Mouse (Mus musculus): ENCODE measurements around the gene Olfr1204. TPM values are rescaled to one million over a fixed set of nuclear protein-coding genes. Genes with fewer than 3 reads are reported as not detected.

Gene Olfr1204
- polyA plus RNA-seq (2012; fragmentation: generic; extraction: Trizol), result not detected
- long read RNA-seq, experiment 1, result 0 reads
- long read RNA-seq, experiment 2, result 0 reads

GRCm38 (mm10) chr2:88848992-88849391, at the start of gene Olfr1204:
Gene Olfr1204 (plus strand): TSS chr2:88849292.
- Histone ChIP-seq H3K36me3 (ENCODE audit: control insufficient read depth, insufficient read depth) (no peaks in the 10 kb centered on the region), H3K79me2 (ENCODE audit: control insufficient read depth, insufficient read depth) (no peaks in the 10 kb centered on the region), H3K4me3 (ENCODE audit: insufficient read depth, poor library complexity, severe bottlenecking) (no peak within 1 kb of the TSS), H3ac (ENCODE audit: control insufficient read depth, insufficient read length, low read depth) (no peak within 1 kb of the TSS), H3K79me3 (ENCODE audit: low read depth) (no peaks in the 10 kb centered on the region), H3K27me3 (ENCODE audit: control insufficient read depth, insufficient read depth, insufficient read length) (no peaks in the 10 kb centered on the region)
- TF ChIP-seq FOSL1 (IDR thresholded peaks at IDR 0.05; ENCODE audit: insufficient read depth, low read length, poor library complexity, severe bottlenecking), result no peak
- TF ChIP-seq CEBPB (IDR thresholded peaks at IDR 0.05; ENCODE audit: low read depth), result no peak
- TF ChIP-seq MYOD1 (IDR thresholded peaks at IDR 0.05; ENCODE audit: control insufficient read depth, insufficient read length, low read depth), result no peak
- TF ChIP-seq CTCF (IDR thresholded peaks at IDR 0.05; ENCODE audit: control insufficient read depth, insufficient read depth, insufficient read length), result no peak
- TF ChIP-seq MAX (IDR thresholded peaks at IDR 0.05), result no peak
- TF ChIP-seq USF1 (IDR thresholded peaks at IDR 0.05; ENCODE audit: low read depth), result no peak
- no peak for TF ChIP-seq MYOG (IDR thresholded peaks at IDR 0.05; ENCODE audit: control insufficient read depth, extremely low read depth, insufficient read length)

GRCm38 (mm10) chr2:88814196-88814595, 34.9 kb upstream of the Olfr1204 start, which contains the start of gene Olfr1202:
Gene Olfr1202 (plus strand): TSS chr2:88814496.
- H3K27me3 ChIP-seq (ENCODE audit: control insufficient read depth, insufficient read depth, insufficient read length), result no peaks in the 10 kb centered on the region
- TF ChIP-seq USF1 (IDR thresholded peaks at IDR 0.05; ENCODE audit: low read depth) (no peak), CEBPB (IDR thresholded peaks at IDR 0.05; ENCODE audit: low read depth) (no peak), FOSL1 (IDR thresholded peaks at IDR 0.05; ENCODE audit: insufficient read depth, low read length, poor library complexity, severe bottlenecking) (no peak), CTCF (IDR thresholded peaks at IDR 0.05; ENCODE audit: control insufficient read depth, insufficient read depth, insufficient read length) (no peak), MYOD1 (IDR thresholded peaks at IDR 0.05; ENCODE audit: control insufficient read depth, insufficient read length, low read depth) (no peak), MYOG (IDR thresholded peaks at IDR 0.05; ENCODE audit: control insufficient read depth, extremely low read depth, insufficient read length) (no peak), MAX (IDR thresholded peaks at IDR 0.05) (no peak)
- H3ac ChIP-seq (ENCODE audit: control insufficient read depth, insufficient read length, low read depth), result no peak within 1 kb of the TSS

GRCm38 (mm10) chr2:88829437-88829836, 19.7 kb upstream of the Olfr1204 start, which contains the start of gene Olfr1205:
Gene Olfr1205 (plus strand): TSS chr2:88829737.
- H3K36me3 ChIP-seq (ENCODE audit: control insufficient read depth, insufficient read depth), result no peaks in the 10 kb centered on the region
- H3K79me3 ChIP-seq (ENCODE audit: low read depth), result no peaks in the 10 kb centered on the region
- TF ChIP-seq MYOG (IDR thresholded peaks at IDR 0.05; ENCODE audit: control insufficient read depth, extremely low read depth, insufficient read length) (no peak), MAX (IDR thresholded peaks at IDR 0.05) (no peak), FOSL1 (IDR thresholded peaks at IDR 0.05; ENCODE audit: insufficient read depth, low read length, poor library complexity, severe bottlenecking) (no peak), CEBPB (IDR thresholded peaks at IDR 0.05; ENCODE audit: low read depth) (no peak), CTCF (IDR thresholded peaks at IDR 0.05; ENCODE audit: control insufficient read depth, insufficient read depth, insufficient read length) (no peak), MYOD1 (IDR thresholded peaks at IDR 0.05; ENCODE audit: control insufficient read depth, insufficient read length, low read depth) (no peak), USF1 (IDR thresholded peaks at IDR 0.05; ENCODE audit: low read depth) (no peak)
- no peak within 1 kb of the TSS for H3ac ChIP-seq (ENCODE audit: control insufficient read depth, insufficient read length, low read depth)
- H3K79me2 ChIP-seq (ENCODE audit: control insufficient read depth, insufficient read depth), result no peaks in the 10 kb centered on the region
- H3K27me3 ChIP-seq (ENCODE audit: control insufficient read depth, insufficient read depth, insufficient read length), result no peaks in the 10 kb centered on the region
- H3K4me3 ChIP-seq (ENCODE audit: insufficient read depth, poor library complexity, severe bottlenecking), result no peak within 1 kb of the TSS

More at GRCm38 (mm10) chr2:88814196-88814595, 34.9 kb upstream of the Olfr1204 start, which contains the start of gene Olfr1202:
- Histone ChIP-seq H3K79me3 (ENCODE audit: low read depth) (no peaks in the 10 kb centered on the region), H3K79me2 (ENCODE audit: control insufficient read depth, insufficient read depth) (no peaks in the 10 kb centered on the region), H3K4me3 (ENCODE audit: insufficient read depth, poor library complexity, severe bottlenecking) (no peak within 1 kb of the TSS), H3K36me3 (ENCODE audit: control insufficient read depth, insufficient read depth) (no peaks in the 10 kb centered on the region)

- H3K27me3 ChIP-seq (ENCODE audit: control insufficient read depth, insufficient read depth, insufficient read length), result no peaks in the 10 kb centered on the region
- H3K36me3 ChIP-seq (ENCODE audit: control insufficient read depth, insufficient read depth), result no peaks in the 10 kb centered on the region
- no peaks in the 10 kb centered on the region for H3K79me3 ChIP-seq (ENCODE audit: low read depth)
- no peak for TF ChIP-seq MYOD1 (IDR thresholded peaks at IDR 0.05; ENCODE audit: control insufficient read depth, insufficient read length, low read depth)
- TF ChIP-seq CEBPB (IDR thresholded peaks at IDR 0.05; ENCODE audit: low read depth), result no peak
- TF ChIP-seq FOSL1 (IDR thresholded peaks at IDR 0.05; ENCODE audit: insufficient read depth, low read length, poor library complexity, severe bottlenecking), result no peak
- no peak for TF ChIP-seq MAX (IDR thresholded peaks at IDR 0.05)
- no peak for TF ChIP-seq MYOG (IDR thresholded peaks at IDR 0.05; ENCODE audit: control insufficient read depth, extremely low read depth, insufficient read length)
- no peak for TF ChIP-seq USF1 (IDR thresholded peaks at IDR 0.05; ENCODE audit: low read depth)
- TF ChIP-seq CTCF (IDR thresholded peaks at IDR 0.05; ENCODE audit: control insufficient read depth, insufficient read depth, insufficient read length), result no peak
- no peak overlapping the region for H3ac ChIP-seq (ENCODE audit: control insufficient read depth, insufficient read length, low read depth)
- no peaks in the 10 kb centered on the region for H3K79me2 ChIP-seq (ENCODE audit: control insufficient read depth, insufficient read depth)
- no peak overlapping the region for H3K4me3 ChIP-seq (ENCODE audit: insufficient read depth, poor library complexity, severe bottlenecking)
These were observed 10.6 kb upstream of the Olfr1204 start for GRCm38 (mm10) chr2:88838477-88838876.

- Histone ChIP-seq H3ac (ENCODE audit: control insufficient read depth, insufficient read length, low read depth) (no peak within 1 kb of the TSS), H3K27me3 (ENCODE audit: control insufficient read depth, insufficient read depth, insufficient read length) (no peaks in the 10 kb centered on the region), H3K79me2 (ENCODE audit: control insufficient read depth, insufficient read depth) (no peaks in the 10 kb centered on the region), H3K36me3 (ENCODE audit: control insufficient read depth, insufficient read depth) (no peaks in the 10 kb centered on the region), H3K4me3 (ENCODE audit: insufficient read depth, poor library complexity, severe bottlenecking) (no peak within 1 kb of the TSS), H3K79me3 (ENCODE audit: low read depth) (no peaks in the 10 kb centered on the region)
- no peak for TF ChIP-seq FOSL1 (IDR thresholded peaks at IDR 0.05; ENCODE audit: insufficient read depth, low read length, poor library complexity, severe bottlenecking)
- TF ChIP-seq USF1 (IDR thresholded peaks at IDR 0.05; ENCODE audit: low read depth), result no peak
- no peak for TF ChIP-seq MYOG (IDR thresholded peaks at IDR 0.05; ENCODE audit: control insufficient read depth, extremely low read depth, insufficient read length)
- no peak for TF ChIP-seq CEBPB (IDR thresholded peaks at IDR 0.05; ENCODE audit: low read depth)
- no peak for TF ChIP-seq MAX (IDR thresholded peaks at IDR 0.05)
- TF ChIP-seq CTCF (IDR thresholded peaks at IDR 0.05; ENCODE audit: control insufficient read depth, insufficient read depth, insufficient read length), result no peak
- TF ChIP-seq MYOD1 (IDR thresholded peaks at IDR 0.05; ENCODE audit: control insufficient read depth, insufficient read length, low read depth), result no peak
These were observed 13.8 kb downstream of the Olfr1204 start, which contains the start of gene Olfr1206 for GRCm38 (mm10) chr2:88862931-88863330. Gene Olfr1206 (plus strand): TSS chr2:88863231.

All from C2C12 (cell line).